Mouse (Mus musculus): Measurements from ENCODE around the gene Brpf3. TPM values are rescaled to one million over a fixed set of nuclear protein-coding genes. Genes with fewer than 3 reads are reported as not detected.

Gene Brpf3
- polyA plus RNA-seq, 1 experiment from 2014 or later: 67.1 TPM

GRCm38 (mm10) chr17:28855166-28855885 is 54.4 kb downstream of the Brpf3 start:
- Histone ChIP-seq H3K9ac (ENCODE audit: low read depth, low read length) (no peak overlapping the region), H3K9me3 (replicated peaks; ENCODE audit: control insufficient read depth, low read length) (no peaks in the 10 kb centered on the region), H3K36me3 (ENCODE audit: control insufficient read depth, insufficient read depth) (no peaks in the 10 kb centered on the region), H3K27me3 (ENCODE audit: control insufficient read depth, insufficient read depth, low read depth, low read length) (no peaks in the 10 kb centered on the region), H3K4me2 (ENCODE audit: low read depth, low read length) (no peak overlapping the region), H3K4me3 (ENCODE audit: low read depth, low read length) (no peak overlapping the region), H3K27ac (ENCODE audit: low read length) (no peak overlapping the region), H3K4me1 (ENCODE audit: control insufficient read depth, low read depth, low read length) (no peaks in the 10 kb centered on the region)
- 52% methylated on average over 9 of the region's 9 CpGs for WGBS (ENCODE audit: insufficient replicate concordance)
- no peak for ATAC-seq (ENCODE audit: low read depth)

- Histone ChIP-seq H3K4me2 (ENCODE audit: low read depth, low read length) (no peak overlapping the region), H3K36me3 (ENCODE audit: control insufficient read depth, insufficient read depth) (no peaks in the 10 kb centered on the region), H3K27ac (ENCODE audit: low read length) (no peak overlapping the region), H3K4me3 (ENCODE audit: low read depth, low read length) (no peak overlapping the region), H3K9me3 (replicated peaks; ENCODE audit: control insufficient read depth, low read length) (no peaks in the 10 kb centered on the region), H3K4me1 (ENCODE audit: control insufficient read depth, low read depth, low read length) (no peaks in the 10 kb centered on the region), H3K9ac (ENCODE audit: low read depth, low read length) (no peak overlapping the region), H3K27me3 (ENCODE audit: control insufficient read depth, insufficient read depth, low read depth, low read length) (no peaks in the 10 kb centered on the region)
- WGBS (ENCODE audit: insufficient replicate concordance): 37% methylated on average over 3 of the region's 3 CpGs
- ATAC-seq (ENCODE audit: low read depth): 0 out of 2 replicates have a peak, but pooled peaks have one; percentile 9
Measured at GRCm38 (mm10) chr17:28856030-28856429, 55.1 kb downstream of the Brpf3 start.

GRCm38 (mm10) chr17:28858205-28858604 is 57.3 kb downstream of the Brpf3 start, which contains the start of gene Pnpla1:
TSS of gene Pnpla1 (plus strand) at chr17:28858411.
- Histone ChIP-seq H3K4me3 (ENCODE audit: low read depth, low read length) (no peak within 1 kb of the TSS), H3K27me3 (ENCODE audit: control insufficient read depth, insufficient read depth, low read depth, low read length) (no peaks in the 10 kb centered on the region), H3K4me2 (ENCODE audit: low read depth, low read length) (no peak within 1 kb of the TSS), H3K27ac (ENCODE audit: low read length) (no peak within 1 kb of the TSS), H3K36me3 (ENCODE audit: control insufficient read depth, insufficient read depth) (no peaks in the 10 kb centered on the region), H3K9ac (ENCODE audit: low read depth, low read length) (no peak within 1 kb of the TSS), H3K4me1 (ENCODE audit: control insufficient read depth, low read depth, low read length) (no peaks in the 10 kb centered on the region), H3K9me3 (replicated peaks; ENCODE audit: control insufficient read depth, low read length) (no peaks in the 10 kb centered on the region)
- 33% methylated on average over 12 of the region's 12 CpGs for WGBS (ENCODE audit: insufficient replicate concordance)
- no peak for ATAC-seq (ENCODE audit: low read depth)

GRCm38 (mm10) chr17:28863926-28864325 is 63.0 kb downstream of the Brpf3 start:
- H3K36me3 ChIP-seq (ENCODE audit: control insufficient read depth, insufficient read depth): no peaks in the 10 kb centered on the region
- WGBS (ENCODE audit: insufficient replicate concordance): 48% methylated on average over 7 of the region's 7 CpGs
- H3K27ac ChIP-seq (ENCODE audit: low read length): no peak overlapping the region
- ATAC-seq (ENCODE audit: low read depth): no peak
- no peaks in the 10 kb centered on the region for H3K9me3 ChIP-seq (replicated peaks; ENCODE audit: control insufficient read depth, low read length)
- H3K27me3 ChIP-seq (ENCODE audit: control insufficient read depth, insufficient read depth, low read depth, low read length): no peaks in the 10 kb centered on the region
- no peaks in the 10 kb centered on the region for H3K4me1 ChIP-seq (ENCODE audit: control insufficient read depth, low read depth, low read length)
- H3K4me2 ChIP-seq (ENCODE audit: low read depth, low read length): no peak overlapping the region
- H3K4me3 ChIP-seq (ENCODE audit: low read depth, low read length): no peak overlapping the region
- H3K9ac ChIP-seq (ENCODE audit: low read depth, low read length): no peak overlapping the region

GRCm38 (mm10) chr17:28864464-28864863 is 63.6 kb downstream of the Brpf3 start:
- Histone ChIP-seq H3K9ac (ENCODE audit: low read depth, low read length) (no peak overlapping the region), H3K27ac (ENCODE audit: low read length) (no peak overlapping the region), H3K27me3 (ENCODE audit: control insufficient read depth, insufficient read depth, low read depth, low read length) (no peaks in the 10 kb centered on the region), H3K36me3 (ENCODE audit: control insufficient read depth, insufficient read depth) (no peaks in the 10 kb centered on the region), H3K9me3 (replicated peaks; ENCODE audit: control insufficient read depth, low read length) (no peaks in the 10 kb centered on the region), H3K4me3 (ENCODE audit: low read depth, low read length) (no peak overlapping the region), H3K4me1 (ENCODE audit: control insufficient read depth, low read depth, low read length) (no peaks in the 10 kb centered on the region), H3K4me2 (ENCODE audit: low read depth, low read length) (no peak overlapping the region)
- ATAC-seq (ENCODE audit: low read depth): no peak
- WGBS (ENCODE audit: insufficient replicate concordance): 61% methylated on average over 6 of the region's 6 CpGs

- Histone ChIP-seq H3K4me1 (ENCODE audit: control insufficient read depth, low read depth, low read length) (no peaks in the 10 kb centered on the region), H3K4me3 (ENCODE audit: low read depth, low read length) (no peak overlapping the region), H3K27me3 (ENCODE audit: control insufficient read depth, insufficient read depth, low read depth, low read length) (no peaks in the 10 kb centered on the region), H3K36me3 (ENCODE audit: control insufficient read depth, insufficient read depth) (no peaks in the 10 kb centered on the region), H3K4me2 (ENCODE audit: low read depth, low read length) (no peak overlapping the region), H3K9me3 (replicated peaks; ENCODE audit: control insufficient read depth, low read length) (no peaks in the 10 kb centered on the region), H3K9ac (ENCODE audit: low read depth, low read length) (no peak overlapping the region), H3K27ac (ENCODE audit: low read length) (no peak overlapping the region)
- no peak for ATAC-seq (ENCODE audit: low read depth)
Measured at GRCm38 (mm10) chr17:28866921-28867320, 66.0 kb downstream of the Brpf3 start.

- no peak for ATAC-seq (ENCODE audit: low read depth)
- Histone ChIP-seq H3K9me3 (replicated peaks; ENCODE audit: control insufficient read depth, low read length) (no peaks in the 10 kb centered on the region), H3K27ac (ENCODE audit: low read length) (no peak overlapping the region), H3K27me3 (ENCODE audit: control insufficient read depth, insufficient read depth, low read depth, low read length) (no peaks in the 10 kb centered on the region), H3K36me3 (ENCODE audit: control insufficient read depth, insufficient read depth) (no peaks in the 10 kb centered on the region), H3K4me3 (ENCODE audit: low read depth, low read length) (no peak overlapping the region), H3K4me2 (ENCODE audit: low read depth, low read length) (no peak overlapping the region), H3K9ac (ENCODE audit: low read depth, low read length) (no peak overlapping the region), H3K4me1 (ENCODE audit: control insufficient read depth, low read depth, low read length) (no peaks in the 10 kb centered on the region)
- WGBS (ENCODE audit: insufficient replicate concordance): 46% methylated on average over 4 of the region's 4 CpGs
Measured at GRCm38 (mm10) chr17:28867381-28867780, 66.5 kb downstream of the Brpf3 start.

- WGBS (ENCODE audit: insufficient replicate concordance): 45% methylated on average over 9 of the region's 9 CpGs
- no peak for ATAC-seq (ENCODE audit: low read depth)
Measured at GRCm38 (mm10) chr17:28869412-28870110, 68.7 kb downstream of the Brpf3 start.

GRCm38 (mm10) chr17:28870435-28870834 is 69.5 kb downstream of the Brpf3 start:
- Histone ChIP-seq H3K4me3 (ENCODE audit: low read depth, low read length) (no peak overlapping the region), H3K27ac (ENCODE audit: low read length) (no peak overlapping the region), H3K9ac (ENCODE audit: low read depth, low read length) (no peak overlapping the region), H3K36me3 (ENCODE audit: control insufficient read depth, insufficient read depth) (no peaks in the 10 kb centered on the region), H3K4me2 (ENCODE audit: low read depth, low read length) (no peak overlapping the region), H3K27me3 (ENCODE audit: control insufficient read depth, insufficient read depth, low read depth, low read length) (no peaks in the 10 kb centered on the region), H3K4me1 (ENCODE audit: control insufficient read depth, low read depth, low read length) (no peaks in the 10 kb centered on the region; the same call in 1 of the 2 replicates), H3K9me3 (replicated peaks; ENCODE audit: control insufficient read depth, low read length) (no peaks in the 10 kb centered on the region)
- ATAC-seq (ENCODE audit: low read depth): no peak
- WGBS (ENCODE audit: insufficient replicate concordance): 60% methylated on average over 5 of the region's 5 CpGs

More at GRCm38 (mm10) chr17:28869412-28870110, 68.7 kb downstream of the Brpf3 start:
- Histone ChIP-seq H3K4me3 (ENCODE audit: low read depth, low read length) (no peak overlapping the region), H3K9me3 (replicated peaks; ENCODE audit: control insufficient read depth, low read length) (no peaks in the 10 kb centered on the region), H3K36me3 (ENCODE audit: control insufficient read depth, insufficient read depth) (no peaks in the 10 kb centered on the region), H3K4me2 (ENCODE audit: low read depth, low read length) (no peak overlapping the region), H3K27me3 (ENCODE audit: control insufficient read depth, insufficient read depth, low read depth, low read length) (no peaks in the 10 kb centered on the region), H3K9ac (ENCODE audit: low read depth, low read length) (no peak overlapping the region), H3K27ac (ENCODE audit: low read length) (no peak overlapping the region), H3K4me1 (ENCODE audit: control insufficient read depth, low read depth, low read length) (no peaks in the 10 kb centered on the region)
